Mouse (Mus musculus) intestine, postnatal 0 days (tissue): ENCODE data around the gene Fam161a. TPM values are rescaled to one million over a fixed set of nuclear protein-coding genes. Genes with fewer than 3 reads are reported as not detected.

Experiments used
- ATAC-seq: fragments of 200-750 bp; cut with Nextera tagmentation; 2 replicates; pipeline ENCODE4 v1.8.0; 2017; ENCODE audit warnings: mild to moderate bottlenecking, moderate TSS enrichment, moderate library complexity
- H3K27ac ChIP-seq: fragments of 300-500 bp; sonication (generic); 2 replicates; pipeline ENCODE4 v1.5.1; 2014; ENCODE audit warnings: mild to moderate bottlenecking, low read depth, low read length, moderate library complexity
- H3K27me3 ChIP-seq: fragments of 300-500 bp; sonication (generic); replicated peaks from 2 replicates; pipeline ENCODE4 v1.6.1; 2014; ENCODE audit warnings: low read length, mixed read lengths; ENCODE audit not compliant: control insufficient read depth, insufficient read depth
- H3K36me3 ChIP-seq: fragments of 300-500 bp; sonication (generic); 2 replicates; pipeline ENCODE4 v1.6.1; 2014; ENCODE audit warnings: mild to moderate bottlenecking, moderate library complexity; ENCODE audit not compliant: control insufficient read depth, insufficient read depth
- H3K4me1 ChIP-seq: fragments of 300-500 bp; sonication (generic); replicated peaks from 2 replicates; pipeline ENCODE4 v1.6.1; 2014; ENCODE audit warnings: antibody characterized with exemption, low read length, mixed read lengths; ENCODE audit not compliant: control insufficient read depth, insufficient read depth
- H3K4me2 ChIP-seq: fragments of 300-500 bp; sonication (generic); replicated peaks from 2 replicates; pipeline ENCODE4 v1.6.1; 2014; ENCODE audit warnings: low read depth, mild to moderate bottlenecking, moderate library complexity
- H3K4me3 ChIP-seq: fragments of 300-500 bp; sonication (generic); 2 replicates; pipeline ENCODE4 v1.5.1; 2014; ENCODE audit warnings: low read depth, low read length
- H3K9ac ChIP-seq: fragments of 300-500 bp; sonication (generic); 2 replicates; pipeline ENCODE4 v1.6.1; 2014; ENCODE audit warnings: mild to moderate bottlenecking, low read depth, low read length
- H3K9me3 ChIP-seq: fragments of 300-500 bp; sonication (generic); 2 replicates; pipeline ENCODE4 v1.6.1; 2016; ENCODE audit warnings: mixed run types; ENCODE audit not compliant: control insufficient read depth
- CTCF ChIP-seq: sonication (generic); IDR thresholded peaks from 2 replicates; pipeline ENCODE4 v1.5.1; 2016; ENCODE audit warnings: low read depth, mild to moderate bottlenecking, control low read depth, antibody characterized with exemption, moderate library complexity
- WGBS: fragments of 180-500 bp; shearing (Covaris S2); extraction: QIAGEN DNeasy Blood & Tissue Kit; methylation state at CpG from one replicate; pipeline ENCODE4 v1.1.7; 2014; 5-methylcytosine and 5-hydroxymethylcytosine counted together
- polyA plus RNA-seq: library from polyadenylated mRNA; unstranded; fragments of >200 nt; fragmentation: Nextera tagmentation; extraction: Ambion mirVana; gene quantifications from 2 replicates; pipeline ENCODE4 v1.2.1, GENCODE M21; 2015

The Fam161a gene
- polyA plus RNA-seq, 1 experiment from 2014 or later: 1.9 TPM

DNA sequence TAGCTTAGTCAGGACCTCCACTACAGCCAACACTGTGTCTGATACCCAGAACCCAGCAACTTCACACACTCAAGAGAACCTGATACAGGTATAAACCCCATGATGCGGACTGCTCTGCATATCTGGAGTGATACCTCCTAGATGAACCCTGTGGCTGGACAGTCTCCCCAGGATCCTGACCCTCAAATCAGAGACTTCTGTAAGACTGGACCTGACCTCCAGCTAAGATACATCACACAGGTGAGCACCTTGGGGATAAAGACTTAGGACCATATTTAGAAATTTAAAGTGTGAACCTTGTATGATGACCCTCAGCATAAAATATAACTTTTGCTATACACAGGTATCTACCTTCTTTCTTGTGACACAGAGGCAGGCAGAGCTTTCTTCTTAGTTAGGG is 36.8 kb upstream of the Fam161a start:
- 95% methylated on average over 1 of the region's 1 CpGs for WGBS
- Histone ChIP-seq H3K4me3 (no peak overlapping the region), H3K9me3 (no peaks in the 10 kb centered on the region), H3K4me1 (no peaks in the 10 kb centered on the region), H3K9ac (no peak overlapping the region), H3K27ac (no peak overlapping the region), H3K4me2 (no peak overlapping the region), H3K36me3 (peaks cover 5% of the 10 kb centered on the region; the same call in 1 of the 2 replicates), H3K27me3 (no peaks in the 10 kb centered on the region)
- no peak for TF ChIP-seq CTCF
- ATAC-seq: no peak

DNA sequence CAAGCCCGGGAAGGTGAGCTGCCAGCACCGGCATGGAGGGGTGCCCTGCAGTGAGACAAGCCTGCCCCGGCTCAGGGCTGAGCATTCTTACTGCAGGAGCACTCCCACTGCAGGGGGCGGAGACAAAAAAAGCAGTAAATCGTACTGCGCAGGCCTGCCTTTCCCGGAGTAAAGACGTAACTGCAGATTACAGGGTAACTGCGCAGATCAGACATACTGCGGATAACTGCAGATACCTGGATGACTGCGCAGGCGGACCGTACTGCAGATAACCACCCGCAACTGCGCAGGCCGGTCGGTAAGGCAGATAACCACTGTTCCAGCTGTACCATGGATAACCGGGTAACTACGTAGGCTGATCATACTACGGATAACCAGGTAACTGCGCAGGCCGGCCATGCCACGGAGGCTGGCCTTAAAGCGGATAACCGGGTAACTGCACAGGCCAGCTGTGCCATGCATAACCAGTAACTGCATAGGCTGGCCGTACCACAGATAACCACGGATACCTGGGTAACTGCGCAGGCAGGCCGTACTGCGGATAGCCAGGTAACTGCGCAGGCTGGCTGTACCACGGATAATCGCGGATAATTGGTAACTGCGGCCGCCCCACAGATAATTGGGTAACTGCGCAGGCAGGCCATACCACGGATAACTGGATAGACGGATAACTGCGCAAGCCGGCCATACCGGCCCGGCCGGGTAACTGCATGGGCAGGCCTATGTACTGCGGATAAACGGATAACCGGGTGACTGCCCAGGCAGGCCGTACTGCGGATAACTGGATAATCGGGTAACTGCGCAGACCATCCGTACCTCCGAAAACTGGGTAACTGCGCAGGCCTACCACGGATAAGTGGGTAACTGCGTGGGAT is 35.3 kb upstream of the Fam161a start, which contains the start of gene Zrsr1:
TSS of gene Zrsr1 (plus strand) at position 171 of the 875 bp plus-strand sequence.
- TF ChIP-seq CTCF: 0 out of 2 replicates have a peak, but pooled peaks have one; percentile 22
- Histone ChIP-seq H3K4me2 (peak within 1 kb of the TSS; percentile 86), H3K27ac (peak within 1 kb of the TSS; percentile 75), H3K36me3 (0 out of 2 replicates have a peak, but pooled peaks cover 5% of the 10 kb centered on the region), H3K9me3 (no peaks in the 10 kb centered on the region), H3K4me3 (peak within 1 kb of the TSS; percentile 56), H3K4me1 (no peaks in the 10 kb centered on the region), H3K27me3 (no peaks in the 10 kb centered on the region), H3K9ac (peak within 1 kb of the TSS; percentile 52)
- peak; percentile 73 for ATAC-seq
- 44% methylated on average over 56 of the region's 56 CpGs for WGBS

DNA sequence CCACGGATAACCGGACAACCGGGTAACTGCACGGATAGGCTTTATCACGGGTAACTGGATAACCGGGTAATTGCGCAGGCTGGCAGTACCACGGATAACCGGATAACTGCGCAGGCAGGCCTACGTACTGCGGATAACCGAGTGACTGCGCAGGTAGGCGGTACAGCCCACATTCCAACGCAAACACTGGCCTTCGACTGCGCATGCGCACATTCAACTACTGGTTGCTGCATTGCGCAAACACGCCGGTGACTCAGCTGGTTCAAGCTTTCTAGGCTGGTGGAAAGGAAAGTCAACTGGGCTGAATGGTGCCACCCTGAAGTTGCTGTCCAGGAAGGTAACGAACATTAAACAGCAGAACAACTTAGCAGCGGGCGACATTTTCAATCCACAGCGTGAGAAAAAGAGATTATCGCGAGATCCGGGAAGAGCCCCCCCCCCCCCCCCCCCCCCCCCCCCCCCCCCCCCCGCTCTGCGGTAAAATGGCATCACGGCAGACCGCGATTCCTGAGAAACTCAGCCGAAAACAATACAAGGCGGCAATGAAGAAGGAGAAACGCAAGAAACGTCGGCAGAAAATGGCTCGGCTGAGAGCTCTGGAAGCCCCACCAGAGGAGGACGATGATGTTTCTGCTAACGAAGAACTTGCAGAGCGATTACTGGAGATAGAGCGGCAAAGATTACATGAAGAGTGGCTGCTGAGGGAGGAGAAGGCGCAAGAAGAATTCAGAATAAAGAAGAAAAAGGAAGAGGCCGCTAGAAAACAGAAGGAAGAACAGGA is 34.4 kb upstream of the Fam161a start:
- peak overlapping the region; percentile 86 for H3K4me2 ChIP-seq
- H3K27ac ChIP-seq: peak overlapping the region; percentile 75
- H3K4me1 ChIP-seq: no peaks in the 10 kb centered on the region
- peak overlapping the region; percentile 52 for H3K9ac ChIP-seq
- ATAC-seq: peak; percentile 71
- H3K27me3 ChIP-seq: no peaks in the 10 kb centered on the region
- H3K4me3 ChIP-seq: peak overlapping the region; percentile 56
- no peak for TF ChIP-seq CTCF
- H3K36me3 ChIP-seq: 0 out of 2 replicates have a peak, but pooled peaks cover 13% of the 10 kb centered on the region
- no peaks in the 10 kb centered on the region for H3K9me3 ChIP-seq
- 45% methylated on average over 43 of the region's 46 CpGs for WGBS

DNA sequence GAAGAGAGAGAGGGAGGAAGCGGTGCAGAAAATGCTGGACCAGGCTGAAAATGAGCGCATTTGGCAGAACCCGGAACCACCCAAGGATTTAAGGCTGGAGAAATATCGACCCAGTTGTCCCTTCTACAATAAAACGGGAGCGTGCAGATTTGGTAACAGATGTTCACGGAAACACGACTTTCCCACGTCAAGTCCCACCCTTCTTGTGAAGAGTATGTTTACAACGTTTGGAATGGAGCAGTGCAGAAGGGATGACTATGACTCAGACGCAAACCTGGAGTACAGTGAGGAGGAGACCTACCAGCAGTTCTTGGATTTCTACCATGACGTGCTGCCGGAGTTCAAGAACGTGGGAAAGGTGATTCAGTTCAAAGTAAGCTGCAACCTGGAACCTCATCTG is 33.7 kb upstream of the Fam161a start:
- Histone ChIP-seq H3K27ac (peak overlapping the region; percentile 75; the same call in 1 of the 2 replicates), H3K9ac (0 out of 2 replicates have a peak overlapping the region, but pooled peaks have one; percentile 42), H3K27me3 (no peaks in the 10 kb centered on the region), H3K9me3 (no peaks in the 10 kb centered on the region), H3K4me1 (no peaks in the 10 kb centered on the region), H3K4me2 (peak overlapping the region; percentile 67), H3K36me3 (peaks cover 18% of the 10 kb centered on the region; the same call in 1 of the 2 replicates), H3K4me3 (peak overlapping the region; percentile 56)
- 49% methylated on average over 14 of the region's 14 CpGs for WGBS
- peak; percentile 45 for ATAC-seq
- no peak for TF ChIP-seq CTCF

DNA sequence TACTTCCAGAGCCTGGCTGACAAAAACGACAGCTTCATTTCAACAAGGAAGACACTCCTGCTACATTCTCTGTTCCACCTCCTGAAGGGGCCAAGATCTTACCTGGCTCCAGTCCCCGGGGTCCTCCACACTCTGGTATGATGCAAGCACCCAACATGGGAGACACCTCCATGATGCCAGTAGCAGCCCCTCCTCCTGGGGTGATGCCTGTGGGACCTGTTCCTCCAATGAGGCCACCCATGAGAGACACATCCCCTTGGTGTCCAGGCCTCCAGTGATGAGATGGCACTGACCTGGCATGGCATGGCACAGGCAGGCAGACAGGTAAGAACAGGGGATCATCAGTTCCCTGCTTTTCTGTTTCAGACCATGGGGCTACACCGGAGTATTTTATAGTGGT is 29.1 kb upstream of the Fam161a start:
- Histone ChIP-seq H3K4me1 (peaks cover 5% of the 10 kb centered on the region; the same call in 1 of the 2 replicates), H3K4me2 (no peak overlapping the region), H3K36me3 (peaks cover 18% of the 10 kb centered on the region; the same call in 1 of the 2 replicates), H3K27ac (no peak overlapping the region), H3K27me3 (no peaks in the 10 kb centered on the region), H3K9me3 (no peaks in the 10 kb centered on the region), H3K9ac (no peak overlapping the region), H3K4me3 (no peak overlapping the region)
- no peak for TF ChIP-seq CTCF
- 89% methylated on average over 3 of the region's 3 CpGs for WGBS
- ATAC-seq: no peak

DNA sequence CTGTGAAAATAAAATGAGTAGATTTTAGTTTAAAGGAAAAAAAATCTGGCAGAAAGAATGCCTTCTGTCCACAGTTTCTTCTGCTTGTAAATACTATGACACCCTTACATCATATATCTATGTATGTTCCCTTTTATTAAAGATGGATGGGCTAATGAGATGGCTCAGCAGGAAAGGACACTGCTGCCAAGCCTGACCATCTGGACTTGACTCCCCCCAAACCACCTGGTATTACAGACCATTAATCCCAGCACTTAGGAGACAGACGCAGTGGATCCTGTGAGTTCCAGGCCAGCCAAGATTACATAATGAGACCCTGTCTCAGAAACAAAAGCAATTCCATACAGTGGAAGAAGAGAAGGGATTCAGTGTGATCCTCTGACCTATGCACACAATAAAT is 28.6 kb upstream of the Fam161a start:
- no peak for ATAC-seq
- H3K9me3 ChIP-seq: no peaks in the 10 kb centered on the region
- TF ChIP-seq CTCF: no peak
- peaks cover 18% of the 10 kb centered on the region; the same call in 1 of the 2 replicates for H3K36me3 ChIP-seq
- no peak overlapping the region for H3K4me3 ChIP-seq
- H3K9ac ChIP-seq: no peak overlapping the region
- peaks cover 5% of the 10 kb centered on the region; the same call in 1 of the 2 replicates for H3K4me1 ChIP-seq
- no peaks in the 10 kb centered on the region for H3K27me3 ChIP-seq
- 67% methylated on average over 1 of the region's 1 CpGs for WGBS
- H3K4me2 ChIP-seq: no peak overlapping the region
- H3K27ac ChIP-seq: no peak overlapping the region
